Mouse (Mus musculus): ENCODE measurements at regions not wholly inside any gene's neighbourhood (a gene's known extent, or its start where the extent isn't known, plus 50 kb on each side); places are given as distances from the start of the nearest gene placed in this dataset.

DNA sequence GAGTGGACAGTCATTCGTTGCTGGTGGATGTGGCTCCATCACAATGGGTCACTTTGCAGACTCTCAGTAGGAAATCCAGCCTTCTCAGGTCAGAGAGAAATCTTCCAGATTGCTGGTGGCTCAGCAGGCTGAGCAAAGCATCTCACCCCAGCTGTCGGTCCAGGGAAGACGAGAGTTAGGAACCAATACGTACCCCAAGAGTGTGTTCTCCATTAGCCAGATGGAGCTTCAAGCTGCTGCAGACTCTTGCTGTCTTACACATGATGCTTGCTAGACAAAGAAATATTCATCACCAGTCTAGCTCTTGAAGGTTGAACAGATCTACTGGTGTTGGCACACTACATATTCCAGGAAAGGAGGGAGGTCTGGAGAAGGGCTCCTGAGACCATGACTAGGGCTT lies 288.0 kb downstream of the Sox11 start:
- Histone ChIP-seq H3K9ac (no peak overlapping the region), H3K4me3 (replicated peaks) (no peak overlapping the region), H3K36me3 (no peaks in the 10 kb centered on the region), H3K9me3 (replicated peaks) (no peaks in the 10 kb centered on the region), H3K27me3 (no peaks in the 10 kb centered on the region), H3K27ac (no peak overlapping the region), H3K4me2 (no peak overlapping the region), H3K4me1 (replicated peaks) (no peaks in the 10 kb centered on the region)
- WGBS (ENCODE audit: insufficient replicate concordance): 68% methylated on average over 4 of the region's 4 CpGs
- no peak for ATAC-seq (ENCODE audit: low read depth)
- no peak for DNase-seq

DNA sequence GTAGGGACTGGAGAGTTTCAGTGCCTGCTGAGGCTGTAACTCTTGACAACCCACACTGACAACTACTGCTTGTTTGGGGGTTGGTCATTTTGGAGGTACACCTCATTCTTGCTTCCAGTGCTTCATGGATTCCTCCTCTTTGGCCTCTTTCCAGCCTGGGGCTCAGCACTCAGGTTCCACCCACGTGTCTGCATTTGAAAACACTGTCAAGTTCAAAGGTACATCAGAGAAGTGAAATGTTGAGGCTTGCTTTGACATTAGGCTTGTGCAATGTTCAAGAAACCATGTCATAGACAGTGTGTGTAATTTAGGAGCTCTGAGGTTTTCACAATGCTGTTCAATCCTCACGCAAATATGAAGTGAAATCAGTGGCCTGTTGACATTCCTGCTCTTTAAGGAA lies 304.5 kb downstream of the Sox11 start:
- Histone ChIP-seq H3K9ac (no peak overlapping the region), H3K36me3 (no peaks in the 10 kb centered on the region), H3K27ac (no peak overlapping the region), H3K4me3 (replicated peaks) (no peak overlapping the region), H3K9me3 (replicated peaks) (no peaks in the 10 kb centered on the region), H3K4me1 (replicated peaks) (no peaks in the 10 kb centered on the region), H3K27me3 (no peaks in the 10 kb centered on the region), H3K4me2 (no peak overlapping the region)
- ATAC-seq (ENCODE audit: low read depth) (no peak), DNase-seq (no peak)
- 41% methylated on average over 2 of the region's 2 CpGs for WGBS (ENCODE audit: insufficient replicate concordance)

DNA sequence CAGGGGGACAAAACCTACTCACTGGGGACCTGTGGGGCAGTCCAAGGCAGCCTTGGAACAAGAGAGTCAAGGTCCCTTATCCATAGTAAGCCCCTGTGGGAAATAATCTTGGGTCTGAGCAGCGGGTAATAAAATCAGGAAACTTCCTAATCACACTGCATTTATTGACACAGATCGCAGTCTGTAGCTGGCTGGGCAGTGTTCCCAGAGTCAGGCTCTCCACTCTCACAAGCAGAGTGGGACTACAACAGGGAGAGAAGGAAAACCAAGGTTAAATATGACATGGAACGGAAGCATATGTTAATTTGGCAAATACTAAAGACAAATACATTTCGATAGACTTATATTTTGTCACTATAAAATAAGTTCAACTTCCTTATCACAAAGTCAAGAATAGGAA lies 322.6 kb downstream of the Sox11 start:
- no peak overlapping the region for H3K4me3 ChIP-seq (replicated peaks)
- no peak for ATAC-seq (ENCODE audit: low read depth)
- no peaks in the 10 kb centered on the region for H3K36me3 ChIP-seq
- no peak overlapping the region for H3K9ac ChIP-seq
- WGBS (ENCODE audit: insufficient replicate concordance): 67% methylated on average over 4 of the region's 4 CpGs
- H3K27ac ChIP-seq: no peak overlapping the region
- H3K27me3 ChIP-seq: no peaks in the 10 kb centered on the region
- no peaks in the 10 kb centered on the region for H3K4me1 ChIP-seq (replicated peaks)
- DNase-seq: no peak
- H3K4me2 ChIP-seq: no peak overlapping the region
- no peaks in the 10 kb centered on the region for H3K9me3 ChIP-seq (replicated peaks)

DNA sequence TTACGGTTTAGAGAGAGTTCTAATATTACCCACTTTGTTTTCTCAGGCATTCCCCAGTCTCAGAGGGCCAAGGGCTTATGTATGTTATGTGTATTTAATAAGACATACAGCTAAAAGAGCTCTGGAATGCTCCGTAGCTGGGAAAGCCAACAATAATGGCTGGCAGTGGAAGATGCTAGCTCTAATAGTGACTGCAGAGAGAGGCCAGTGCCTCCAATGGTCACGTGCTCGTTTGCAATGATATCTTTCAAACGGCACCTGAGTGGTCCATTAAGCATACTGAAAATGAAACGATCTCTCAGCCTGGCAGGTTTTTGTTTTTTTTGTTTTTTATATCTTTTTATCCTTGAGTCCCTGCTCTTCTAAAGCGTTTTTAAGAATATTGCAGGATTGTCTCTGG lies 324.0 kb downstream of the Sox11 start:
- no peak overlapping the region for H3K4me2 ChIP-seq
- H3K36me3 ChIP-seq: no peaks in the 10 kb centered on the region
- H3K9me3 ChIP-seq (replicated peaks): no peaks in the 10 kb centered on the region

DNA sequence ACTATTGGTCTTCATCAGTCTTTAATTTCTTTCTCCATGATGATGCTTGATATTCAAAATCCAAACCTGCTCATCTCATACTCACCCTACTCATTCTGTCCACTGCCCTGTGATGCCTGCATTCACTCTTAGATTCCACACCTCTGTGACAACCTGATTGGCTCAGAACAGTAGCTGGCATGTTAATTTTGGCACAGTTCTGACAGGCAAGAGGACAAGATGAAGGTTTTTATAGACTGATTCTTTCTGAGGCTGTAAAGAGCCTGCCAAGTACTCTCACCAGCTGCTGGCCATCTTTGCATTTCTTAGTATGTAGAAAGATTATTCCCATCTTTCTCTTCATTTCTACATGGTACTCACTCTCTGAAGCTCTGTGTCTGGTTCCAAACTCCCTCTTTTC lies 343.1 kb downstream of the Sox11 start:
- ATAC-seq (ENCODE audit: low read depth) (no peak), DNase-seq (no peak)
- no peaks in the 10 kb centered on the region for H3K36me3 ChIP-seq
- H3K4me2 ChIP-seq: no peak overlapping the region
- H3K9me3 ChIP-seq (replicated peaks): no peaks in the 10 kb centered on the region
- no peaks in the 10 kb centered on the region for H3K27me3 ChIP-seq
- H3K9ac ChIP-seq: no peak overlapping the region
- H3K4me3 ChIP-seq (replicated peaks): no peak overlapping the region
- H3K4me1 ChIP-seq (replicated peaks): no peaks in the 10 kb centered on the region
- H3K27ac ChIP-seq: no peak overlapping the region

More for the DNA sequence above, 324.0 kb downstream of the Sox11 start:
- 62% methylated on average over 7 of the region's 7 CpGs for WGBS (ENCODE audit: insufficient replicate concordance)
- no peak overlapping the region for H3K4me3 ChIP-seq (replicated peaks)
- no peaks in the 10 kb centered on the region for H3K27me3 ChIP-seq
- no peaks in the 10 kb centered on the region for H3K4me1 ChIP-seq (replicated peaks)
- ATAC-seq (ENCODE audit: low read depth) (no peak), DNase-seq (no peak)
- no peak overlapping the region for H3K9ac ChIP-seq
- no peak overlapping the region for H3K27ac ChIP-seq

DNA sequence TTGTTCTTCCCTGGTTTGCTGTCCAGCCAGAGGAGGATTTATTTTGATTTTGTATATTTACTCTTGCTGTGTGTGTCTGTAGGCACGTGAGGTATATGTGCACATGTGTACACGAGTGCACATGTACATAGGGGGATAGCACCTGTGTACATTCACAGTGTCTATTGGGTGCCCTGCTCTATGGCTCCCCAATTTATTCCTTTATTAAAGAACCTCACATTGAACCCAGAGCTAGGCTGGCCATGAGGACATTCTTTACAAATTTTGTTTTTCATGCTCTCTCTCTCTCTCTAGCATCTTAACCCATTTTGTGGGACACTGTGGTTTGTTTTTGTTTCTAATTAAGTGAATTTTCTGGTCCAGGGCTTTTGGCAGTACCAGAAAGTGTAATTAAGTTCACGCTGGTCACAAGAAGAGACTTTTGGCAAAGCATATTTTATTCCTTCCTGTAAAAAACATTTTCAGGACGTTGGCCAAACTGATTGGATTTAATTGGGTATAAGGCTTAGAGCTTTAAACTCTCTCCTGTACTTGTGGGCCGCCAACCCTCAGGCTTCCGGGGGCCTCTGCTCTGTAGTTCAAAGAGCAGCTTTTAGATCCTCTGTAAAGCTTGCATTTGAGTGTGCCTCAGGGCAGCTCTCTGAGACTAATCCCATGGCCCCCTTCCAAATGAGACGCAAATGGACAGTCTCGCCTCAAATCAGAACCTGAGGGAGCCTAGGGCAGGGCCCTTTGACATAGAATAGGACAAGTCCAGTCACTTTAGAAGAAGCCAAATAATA lies 365.9 kb downstream of the Sox11 start:
- H3K9me3 ChIP-seq (replicated peaks): no peaks in the 10 kb centered on the region
- no peaks in the 10 kb centered on the region for H3K27me3 ChIP-seq
- H3K27ac ChIP-seq: no peak overlapping the region
- no peak for ATAC-seq (ENCODE audit: low read depth)
- 57% methylated on average over 8 of the region's 8 CpGs for WGBS (ENCODE audit: insufficient replicate concordance)
- no peak for DNase-seq
- H3K4me2 ChIP-seq: no peak overlapping the region
- H3K4me3 ChIP-seq (replicated peaks): no peak overlapping the region
- no peaks in the 10 kb centered on the region for H3K4me1 ChIP-seq (replicated peaks)
- no peaks in the 10 kb centered on the region for H3K36me3 ChIP-seq
- H3K9ac ChIP-seq: no peak overlapping the region

DNA sequence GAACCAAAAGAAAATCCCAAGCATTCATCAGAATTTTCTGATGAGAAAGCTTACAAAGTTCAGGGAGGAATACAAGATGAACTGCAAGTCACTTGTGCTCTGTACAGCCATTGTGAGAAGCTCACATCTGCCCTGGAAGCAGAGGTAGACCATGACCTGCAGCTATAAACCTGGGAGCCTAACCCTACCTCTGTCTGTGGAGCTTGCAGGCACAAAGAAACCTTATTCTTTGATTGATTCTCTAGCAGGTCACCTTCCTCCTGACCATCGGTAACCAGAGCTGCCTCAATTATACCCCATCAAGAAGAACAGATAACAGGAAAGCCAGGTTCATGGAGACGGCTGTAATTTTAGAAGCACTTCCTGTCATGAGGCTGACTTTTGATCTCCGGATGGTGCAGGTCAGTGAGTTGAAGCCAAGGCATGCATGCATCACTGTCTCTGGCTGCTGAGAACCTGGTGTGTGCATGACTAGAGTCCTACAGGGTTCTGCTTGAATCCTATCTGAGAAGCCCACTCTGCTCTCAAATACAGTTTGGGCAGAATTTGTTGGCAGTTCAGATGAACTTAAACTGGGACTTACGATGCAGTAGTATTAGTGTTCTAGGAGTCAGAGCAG lies 369.8 kb downstream of the Sox11 start:
- Histone ChIP-seq H3K27ac (no peak overlapping the region), H3K9me3 (replicated peaks) (no peaks in the 10 kb centered on the region), H3K27me3 (no peaks in the 10 kb centered on the region), H3K4me2 (no peak overlapping the region), H3K36me3 (no peaks in the 10 kb centered on the region), H3K9ac (no peak overlapping the region), H3K4me1 (replicated peaks) (no peaks in the 10 kb centered on the region), H3K4me3 (replicated peaks) (no peak overlapping the region)
- WGBS (ENCODE audit: insufficient replicate concordance): 44% methylated on average over 4 of the region's 4 CpGs
- ATAC-seq (ENCODE audit: low read depth) (no peak), DNase-seq (no peak)

DNA sequence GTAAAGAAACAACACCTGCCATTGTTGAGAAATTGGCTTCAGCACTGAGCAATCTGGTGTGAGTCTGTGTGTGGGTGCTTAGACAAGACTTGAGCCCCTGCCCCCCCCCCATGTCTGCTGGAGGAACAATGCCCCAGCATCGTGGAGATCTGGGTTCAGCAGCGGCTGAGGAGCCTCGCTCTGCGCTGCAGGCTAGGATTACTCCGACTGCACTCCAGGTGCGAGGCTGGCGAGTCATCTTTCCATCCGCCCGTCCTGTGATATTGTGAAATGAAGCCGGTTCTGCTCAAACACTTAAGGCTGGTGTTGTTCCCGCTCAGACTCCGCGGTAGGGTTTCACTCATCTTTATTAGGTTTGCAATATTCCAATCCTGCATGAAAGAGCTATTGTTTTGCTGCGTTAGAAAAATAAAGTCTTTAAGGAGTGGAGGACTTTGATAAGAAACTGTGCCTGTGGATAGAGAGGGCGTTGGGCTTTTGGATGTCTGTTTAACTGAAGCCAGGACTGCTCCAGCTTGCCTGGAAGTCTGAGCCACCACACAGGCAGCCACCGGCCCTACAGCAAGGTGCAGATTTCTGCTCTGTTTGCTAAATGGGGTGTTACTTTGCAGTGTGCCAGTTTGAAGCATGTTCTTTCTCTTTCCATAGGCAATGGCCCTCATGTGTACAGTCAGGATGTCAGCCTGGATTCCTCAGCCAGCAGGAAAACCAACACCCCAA lies 375.2 kb downstream of the Sox11 start:
- 63% methylated on average over 16 of the region's 16 CpGs for WGBS (ENCODE audit: insufficient replicate concordance)
- Histone ChIP-seq H3K27me3 (no peaks in the 10 kb centered on the region), H3K4me2 (no peak overlapping the region)

DNA sequence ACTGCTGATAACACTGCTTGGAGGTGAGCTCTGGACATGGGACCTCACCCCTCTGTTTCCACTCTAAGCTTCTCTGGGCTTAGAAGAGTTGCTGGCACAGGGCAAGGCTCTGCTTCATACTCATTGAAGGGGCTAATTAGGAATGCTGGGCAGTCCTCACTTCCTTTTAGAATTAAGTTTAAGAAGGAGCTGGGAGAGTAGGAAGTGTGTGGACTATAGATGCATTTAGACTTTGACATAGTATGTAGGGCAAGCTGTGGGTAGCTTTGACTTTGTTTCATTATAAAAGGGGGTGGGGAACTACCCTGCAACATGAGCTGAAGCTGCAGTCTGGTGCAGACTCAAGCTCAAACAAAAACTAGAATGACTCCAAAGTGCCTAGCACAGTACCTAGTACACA lies 378.5 kb downstream of the Sox11 start:
- H3K9ac ChIP-seq: no peak overlapping the region
- H3K27me3 ChIP-seq: no peaks in the 10 kb centered on the region
- no peak overlapping the region for H3K27ac ChIP-seq
- ATAC-seq (ENCODE audit: low read depth) (no peak), DNase-seq (no peak)
- H3K36me3 ChIP-seq: no peaks in the 10 kb centered on the region
- no peaks in the 10 kb centered on the region for H3K9me3 ChIP-seq (replicated peaks)
- H3K4me1 ChIP-seq (replicated peaks): no peaks in the 10 kb centered on the region
- no peak overlapping the region for H3K4me2 ChIP-seq
- H3K4me3 ChIP-seq (replicated peaks): no peak overlapping the region

More for the DNA sequence above, 375.2 kb downstream of the Sox11 start:
- Histone ChIP-seq H3K9ac (no peak overlapping the region), H3K27ac (no peak overlapping the region), H3K4me3 (replicated peaks) (no peak overlapping the region), H3K4me1 (replicated peaks) (no peaks in the 10 kb centered on the region), H3K36me3 (no peaks in the 10 kb centered on the region), H3K9me3 (replicated peaks) (no peaks in the 10 kb centered on the region)
- no peak for ATAC-seq (ENCODE audit: low read depth)
- DNase-seq: no peak

DNA sequence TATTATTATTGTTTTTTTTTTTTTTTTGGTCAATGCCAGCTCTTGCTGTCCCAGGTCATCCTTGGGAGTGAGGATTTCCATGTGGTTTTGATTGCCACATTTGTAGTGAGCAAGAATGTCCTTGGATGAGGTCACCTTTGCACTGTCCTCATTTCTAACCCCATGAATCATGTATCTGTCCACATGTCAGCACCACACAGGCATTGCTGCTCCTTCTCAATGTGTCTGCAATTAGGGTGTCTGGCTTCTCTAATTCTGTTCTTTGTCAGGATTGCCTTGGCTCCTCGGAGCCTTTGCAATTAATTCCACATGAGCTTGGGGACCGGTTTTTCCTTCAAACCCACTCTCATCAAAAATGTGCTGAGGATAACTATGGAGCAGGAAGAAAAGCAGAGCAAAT lies 402.5 kb downstream of the Sox11 start:
- Histone ChIP-seq H3K27me3 (no peaks in the 10 kb centered on the region), H3K4me3 (replicated peaks) (no peak overlapping the region), H3K4me2 (no peak overlapping the region), H3K36me3 (no peaks in the 10 kb centered on the region), H3K9me3 (replicated peaks) (no peaks in the 10 kb centered on the region), H3K9ac (no peak overlapping the region), H3K4me1 (replicated peaks) (no peaks in the 10 kb centered on the region), H3K27ac (no peak overlapping the region)
- no peak for ATAC-seq (ENCODE audit: low read depth)
- DNase-seq: no peak
- WGBS (ENCODE audit: insufficient replicate concordance): 51% methylated on average over 2 of the region's 2 CpGs

DNA sequence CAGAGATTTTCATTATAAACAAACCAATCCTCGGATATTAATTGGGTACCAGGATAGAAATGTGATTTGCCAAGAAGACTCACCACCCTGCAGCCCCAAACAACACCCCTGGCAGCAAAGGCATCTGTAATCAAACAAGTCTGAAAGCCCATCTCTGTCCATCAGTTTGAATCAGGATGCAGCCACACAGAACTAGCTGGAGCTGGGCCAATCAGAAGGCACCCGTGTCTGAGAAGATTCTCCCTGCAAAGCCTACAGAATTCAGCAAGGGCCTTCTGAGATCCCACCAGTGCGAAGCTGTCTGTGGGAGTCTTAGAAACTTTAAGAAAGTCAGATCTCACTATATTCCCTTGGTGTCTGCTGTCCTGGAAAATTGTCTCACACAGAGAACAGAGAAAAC lies 404.5 kb downstream of the Sox11 start:
- no peak for ATAC-seq (ENCODE audit: low read depth)
- 59% methylated on average over 3 of the region's 3 CpGs for WGBS (ENCODE audit: insufficient replicate concordance)
- no peaks in the 10 kb centered on the region for H3K4me1 ChIP-seq (replicated peaks)
- H3K9me3 ChIP-seq (replicated peaks): no peaks in the 10 kb centered on the region
- H3K27ac ChIP-seq: no peak overlapping the region
- no peaks in the 10 kb centered on the region for H3K36me3 ChIP-seq
- H3K9ac ChIP-seq: no peak overlapping the region
- H3K27me3 ChIP-seq: no peaks in the 10 kb centered on the region
- no peak overlapping the region for H3K4me3 ChIP-seq (replicated peaks)
- no peak for DNase-seq
- no peak overlapping the region for H3K4me2 ChIP-seq

All from liver, embryonic 13.5 days (tissue).